Mouse (Mus musculus): ENCODE results near the gene Ank3. TPM values are rescaled to one million over a fixed set of nuclear protein-coding genes. Genes with fewer than 3 reads are reported as not detected.

Ank3 gene
- total RNA-seq, 2 experiments from 2014 or later, result 58.0 to 76.6 TPM

DNA sequence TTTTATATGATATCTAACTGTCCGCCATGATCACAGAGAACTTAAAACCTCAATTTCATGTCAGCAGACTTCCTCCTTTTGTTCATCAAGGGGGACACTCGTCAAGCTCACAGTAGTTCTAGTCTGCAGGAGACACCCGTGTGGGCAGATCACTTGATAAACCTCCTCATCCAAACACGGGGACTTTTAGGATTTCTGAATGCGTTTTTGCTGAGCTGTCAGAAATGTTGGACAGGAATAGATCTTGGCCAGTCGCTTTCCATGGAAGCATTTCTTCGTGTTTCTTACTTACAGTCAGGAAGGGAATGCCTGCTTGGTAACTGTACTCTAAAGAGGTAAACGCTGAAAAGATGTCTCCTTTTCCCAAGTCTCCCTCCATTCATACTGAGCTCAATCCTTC, 598.5 kb downstream of the Ank3 start:
- intact Hi-C loops (cut with DNase I), result no loop called here
- DNase-seq, result no peak

- intact Hi-C loops (cut with DNase I), result no loop called here
- DNase-seq, result no peak
These were observed 605.5 kb downstream of the Ank3 start for GRCm38 (mm10) chr10:70004058-70004457.

DNA sequence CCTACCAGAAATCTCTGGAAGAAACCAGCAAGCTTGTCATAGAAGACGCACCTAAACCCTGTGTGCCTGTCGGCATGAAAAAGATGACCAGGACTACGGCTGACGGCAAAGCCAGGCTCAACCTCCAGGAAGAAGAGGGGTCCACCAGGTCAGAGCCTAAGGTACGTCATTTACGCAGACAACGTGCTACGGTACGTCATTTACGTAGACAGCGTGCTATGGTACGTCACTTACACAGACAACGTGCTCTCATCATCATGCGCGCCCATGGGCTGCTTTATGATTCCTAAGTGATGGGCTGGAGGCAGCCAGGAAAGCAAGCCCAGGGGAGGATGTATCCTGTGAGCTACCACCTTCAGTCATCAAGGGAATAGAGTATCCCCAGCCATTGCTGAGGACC, 606.3 kb downstream of the Ank3 start:
- no peak for DNase-seq
- intact Hi-C loops (cut with DNase I), result no loop called here

- DNase-seq, result no peak
- intact Hi-C loops (cut with DNase I), result no loop called here
These were observed 607.8 kb downstream of the Ank3 start for GRCm38 (mm10) chr10:70006380-70006779.

- no peak for DNase-seq
These were observed 613.2 kb downstream of the Ank3 start for GRCm38 (mm10) chr10:70011738-70012137.

DNA sequence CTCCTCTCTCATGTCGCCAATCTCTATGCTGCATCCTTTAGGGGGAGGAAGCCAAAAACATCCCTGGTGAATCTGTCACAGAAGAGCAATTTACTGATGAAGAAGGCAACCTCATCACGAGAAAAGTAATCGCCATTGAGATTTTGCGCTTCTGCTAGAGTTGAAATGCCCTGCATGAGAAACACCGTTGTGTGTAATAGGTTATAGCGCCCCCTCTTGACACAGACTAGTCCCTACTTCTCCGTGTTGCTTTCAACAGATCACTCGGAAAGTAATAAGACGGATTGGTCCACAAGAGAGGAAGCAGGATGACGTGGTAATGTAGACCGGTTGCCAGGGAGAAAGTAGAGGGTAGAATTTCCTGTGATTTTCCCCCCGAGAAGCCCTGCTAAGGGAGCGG, 615.4 kb downstream of the Ank3 start:
- intact Hi-C loops (cut with DNase I), result no loop called here

More at GRCm38 (mm10) chr10:70011738-70012137, 613.2 kb downstream of the Ank3 start:
- intact Hi-C loops (cut with DNase I), result no loop called here

GRCm38 (mm10) chr10:70015201-70015600, 616.6 kb downstream of the Ank3 start:
- no peak for DNase-seq
- intact Hi-C loops (cut with DNase I), result no loop called here

More for the DNA sequence above, 615.4 kb downstream of the Ank3 start:
- no peak for DNase-seq

DNA sequence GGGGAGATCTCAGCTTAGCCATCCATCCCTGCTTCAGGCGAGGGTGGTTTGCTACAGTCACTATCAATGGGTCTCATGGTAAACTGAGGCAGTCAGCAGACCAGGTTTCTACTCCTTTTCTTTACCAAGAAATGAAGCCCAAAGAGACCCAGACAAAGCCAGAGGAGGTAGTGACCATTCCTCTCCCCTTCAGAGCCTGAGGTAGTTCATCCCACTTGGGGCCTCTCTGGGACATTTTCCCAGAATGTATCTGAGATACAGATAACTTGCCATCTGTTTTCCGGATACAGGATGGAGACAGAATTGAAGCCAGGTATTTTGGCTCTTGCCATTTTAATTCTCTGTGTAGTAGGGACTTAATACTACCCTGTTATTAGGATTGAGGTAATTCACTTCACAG, 620.1 kb downstream of the Ank3 start:
- intact Hi-C loops (cut with DNase I), result no loop called here
- peak in 1 of 2 experiments; percentile 7 for DNase-seq

DNA sequence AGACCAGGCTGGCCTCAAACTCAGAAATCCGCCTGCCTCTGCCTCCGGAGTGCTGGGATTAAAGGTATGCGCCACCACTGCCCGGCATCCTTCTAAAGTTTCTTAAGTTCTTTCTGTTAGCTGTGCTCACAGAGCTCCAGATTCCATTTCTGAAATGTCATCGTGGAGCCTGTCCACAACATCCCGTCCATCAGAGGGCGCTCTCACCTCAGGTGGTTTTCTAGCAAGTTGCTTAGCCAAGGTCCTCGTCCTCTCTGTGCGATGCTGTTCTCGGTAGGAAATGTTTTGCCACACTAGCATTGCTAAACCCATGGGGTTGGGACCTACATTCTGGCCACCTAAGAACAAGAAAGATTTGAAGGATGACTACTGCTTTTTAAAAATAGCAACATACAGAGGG, 623.1 kb downstream of the Ank3 start:
- DNase-seq, result peak; percentile 64 to 81
- intact Hi-C loops (cut with DNase I), result loop anchor here (2.0 to 5.0 kb wide), 5 partner anchors 76 to 275 kb away; partner anchors contain the start of gene Ccdc6

- no peak for DNase-seq
- intact Hi-C loops (cut with DNase I), result loop anchor here (2.0 to 5.0 kb wide), 5 partner anchors 75 to 274 kb away; partner anchors contain the start of gene Ccdc6
These were observed 624.0 kb downstream of the Ank3 start for GRCm38 (mm10) chr10:70022596-70022995.

DNA sequence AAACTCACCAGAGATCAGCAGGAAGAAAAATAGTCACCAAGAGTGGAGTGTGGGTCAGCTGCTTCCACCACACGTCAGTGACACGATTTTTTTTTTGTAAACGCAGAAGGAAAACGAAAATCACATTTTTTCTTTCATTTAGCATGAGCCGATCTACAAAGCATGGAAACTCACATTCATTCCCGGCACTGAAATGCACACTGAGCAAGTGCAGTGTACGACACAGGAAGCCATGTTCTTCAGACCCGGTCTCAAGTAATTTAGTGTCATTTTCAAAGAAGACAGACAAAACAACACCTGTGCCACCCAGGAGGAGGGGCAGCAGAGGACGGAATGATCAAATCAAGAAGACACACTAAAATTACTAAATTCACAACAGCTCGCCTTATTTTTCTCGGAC, 625.3 kb downstream of the Ank3 start:
- DNase-seq, result no peak
- intact Hi-C loops (cut with DNase I), result loop anchor here (2.0 to 5.0 kb wide), 5 partner anchors 73 to 273 kb away; partner anchors contain the start of gene Ccdc6

GRCm38 (mm10) chr10:70031942-70032341, 633.4 kb downstream of the Ank3 start:
- intact Hi-C loops (cut with DNase I), result no loop called here
- DNase-seq, result no peak

DNA sequence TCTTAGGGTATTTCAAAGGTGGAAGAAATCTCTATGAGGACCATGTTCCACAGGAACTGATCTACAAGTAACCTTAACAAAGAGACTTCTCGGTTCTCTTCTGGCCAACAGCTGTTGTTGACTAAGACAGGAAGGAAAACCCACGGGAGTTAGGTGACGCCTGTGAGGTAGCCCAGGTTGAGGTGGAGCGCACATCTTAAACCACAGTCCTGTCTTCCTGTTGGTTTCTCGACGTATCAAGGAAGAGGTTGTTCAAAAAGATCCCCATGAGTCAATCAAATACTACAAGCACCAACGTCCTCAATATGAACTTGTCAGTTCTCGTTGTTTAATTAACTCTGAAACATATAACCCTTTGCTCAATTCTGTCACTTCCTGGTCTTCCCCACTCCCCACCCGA, 634.4 kb downstream of the Ank3 start:
- DNase-seq, result no peak
- intact Hi-C loops (cut with DNase I), result no loop called here

GRCm38 (mm10) chr10:70033856-70034255, 635.3 kb downstream of the Ank3 start:
- no peak for DNase-seq
- intact Hi-C loops (cut with DNase I), result no loop called here

DNA sequence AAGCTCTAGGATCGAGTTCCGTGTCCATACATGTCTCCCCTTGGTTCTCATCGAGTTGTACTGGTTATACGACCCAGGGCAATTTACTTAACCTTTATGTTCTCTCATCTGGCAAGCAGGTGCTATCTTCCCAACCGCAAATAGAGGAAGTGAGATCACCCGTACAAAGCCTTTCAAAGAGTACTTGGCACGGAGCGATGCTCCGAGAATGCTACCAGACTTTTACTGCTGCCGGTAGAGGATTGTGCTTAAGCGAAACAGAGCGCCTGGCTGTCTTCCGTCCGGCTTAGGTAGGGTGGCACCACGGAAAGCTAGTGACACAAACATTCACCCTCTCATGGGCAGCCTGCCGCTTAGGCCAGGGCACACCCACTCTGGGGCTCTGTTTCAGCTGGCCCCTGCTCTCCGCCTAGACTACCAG, 641.3 kb downstream of the Ank3 start:
- intact Hi-C loops (cut with DNase I), result no loop called here
- peak; percentile 27 to 30 for DNase-seq

DNA sequence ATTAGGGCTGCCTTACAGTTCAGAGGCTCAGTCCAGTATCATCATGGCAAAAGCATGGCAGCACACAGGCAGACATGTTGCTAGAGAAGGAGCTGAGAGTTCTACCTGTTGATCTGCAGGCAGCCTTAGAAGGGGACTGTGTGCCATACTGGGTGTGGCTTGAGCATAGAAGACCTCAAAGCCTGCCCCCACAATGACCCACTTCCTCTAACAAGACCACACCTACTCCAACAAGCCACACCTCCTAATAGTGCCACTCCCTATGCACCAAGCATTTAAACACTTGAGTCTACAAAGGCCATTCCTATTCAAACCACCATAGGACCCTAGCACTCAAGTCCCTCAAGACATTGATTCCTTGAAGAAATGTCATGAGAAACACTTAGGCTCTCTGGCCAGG, 643.0 kb downstream of the Ank3 start:
- no peak for DNase-seq
- intact Hi-C loops (cut with DNase I), result no loop called here

DNA sequence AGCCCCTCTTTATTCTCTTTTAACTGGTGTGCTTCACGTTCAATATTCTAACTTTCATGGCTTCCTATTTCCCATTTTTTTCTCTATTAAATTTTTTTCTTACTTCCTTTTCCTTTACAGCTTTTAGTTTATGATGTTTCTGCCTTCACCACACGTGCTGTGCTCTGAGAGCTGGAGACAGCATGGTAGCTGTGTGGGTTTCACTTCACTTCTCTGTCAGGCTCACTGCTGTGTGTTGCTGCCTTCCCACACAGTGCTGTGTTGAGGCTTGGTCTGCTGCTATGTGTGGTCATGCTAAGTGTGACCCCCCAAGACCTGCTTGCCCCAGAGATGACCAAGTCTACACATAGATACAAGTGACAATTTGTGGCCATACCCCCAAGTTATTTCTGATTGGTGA, 647.1 kb downstream of the Ank3 start:
- intact Hi-C loops (cut with DNase I), result no loop called here
- no peak for DNase-seq

- DNase-seq, result no peak
- intact Hi-C loops (cut with DNase I), result no loop called here
These were observed 651.2 kb downstream of the Ank3 start for GRCm38 (mm10) chr10:70049771-70050170.

DNA sequence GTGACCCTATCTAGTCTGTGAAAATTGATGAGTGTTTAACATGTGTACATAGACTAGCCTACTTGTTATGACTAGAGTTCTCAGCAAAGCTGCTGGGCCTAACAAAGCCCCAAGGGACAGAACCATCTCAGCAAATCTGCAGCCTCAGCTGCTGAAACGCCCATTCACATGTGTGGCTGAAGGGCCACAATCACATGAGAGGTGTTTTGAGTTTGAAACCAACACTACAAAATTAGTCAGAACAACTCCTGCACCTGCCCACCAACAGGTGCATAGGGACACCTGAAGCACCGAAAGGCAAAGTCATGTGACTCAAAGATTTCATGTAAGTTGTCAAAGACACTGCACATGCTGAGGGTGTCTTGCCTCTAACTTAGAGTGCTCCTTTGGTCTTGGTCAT, 656.7 kb downstream of the Ank3 start:
- DNase-seq, result no peak
- intact Hi-C loops (cut with DNase I), result no loop called here

- peak; percentile 54 to 72 for DNase-seq
- intact Hi-C loops (cut with DNase I), result no loop called here
These were observed 658.5 kb downstream of the Ank3 start for GRCm38 (mm10) chr10:70057064-70057463.

GRCm38 (mm10) chr10:70060021-70060688, 661.6 kb downstream of the Ank3 start:
- intact Hi-C loops (cut with DNase I), result no loop called here
- DNase-seq, result peak; percentile 16 to 22

DNA sequence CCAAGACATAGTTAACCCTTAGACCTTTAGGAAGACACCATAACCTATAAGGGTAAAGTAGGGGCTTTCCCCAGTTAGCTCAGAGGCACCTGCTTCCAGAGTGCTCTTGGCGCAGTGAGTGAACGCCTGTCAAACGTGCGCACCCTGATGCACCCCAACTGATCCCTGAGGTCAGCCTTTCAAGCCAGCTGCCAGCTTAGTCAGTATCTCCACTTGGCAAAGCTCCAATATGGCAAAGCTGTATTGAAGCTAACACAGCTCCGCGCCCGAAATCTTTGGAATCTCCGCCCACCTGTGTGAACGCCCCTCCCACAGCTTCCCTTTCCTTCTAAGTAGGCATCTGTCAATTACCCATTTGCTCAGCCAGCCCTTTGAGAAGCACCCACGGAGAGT, 662.1 kb downstream of the Ank3 start:
- no peak for DNase-seq
- intact Hi-C loops (cut with DNase I), result no loop called here
